Mouse (Mus musculus) liver, adult 2 months (tissue): ENCODE data around the gene Bcl9.

Experiments used
- CTCF ChIP-seq: fragments of 200-500 bp; IDR thresholded peaks from 2 replicates; pipeline ENCODE4 v1.5.1; 2011; ENCODE audit warnings: low read depth, low read length, control low read depth
- POLR2A ChIP-seq: fragments of 200-500 bp; IDR thresholded peaks from 2 replicates; pipeline ENCODE4 v1.6.1; 2011; ENCODE audit warnings: low read length, control low read depth; ENCODE audit not compliant: insufficient read depth; ENCODE audit errors: extremely low read depth

DNA sequence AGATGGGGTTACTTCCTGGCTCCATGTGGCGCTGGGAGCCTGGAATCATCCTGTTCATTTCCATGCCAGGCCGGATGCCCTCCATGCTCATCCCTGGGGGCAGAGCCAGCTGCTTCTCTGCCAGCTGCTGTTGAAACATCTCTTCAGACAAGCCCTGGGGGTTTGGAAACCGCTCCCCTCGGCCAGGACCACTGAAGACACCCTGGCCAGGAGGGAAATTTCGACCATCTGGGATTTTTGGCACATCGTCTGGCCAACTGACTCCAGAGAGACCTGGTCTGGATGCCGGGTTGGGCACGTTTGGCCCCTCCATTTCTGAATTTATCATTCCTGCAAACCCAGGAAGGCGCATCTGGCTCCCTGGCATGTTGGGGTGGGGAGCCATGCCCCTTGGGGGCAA lies 88.4 kb downstream of the Bcl9 start:
- TF ChIP-seq CTCF, result no peak
- TF ChIP-seq POLR2A, result no peak
